Mouse (Mus musculus): ENCODE measurements at regions not wholly inside any gene's neighbourhood (a gene's known extent, or its start where the extent isn't known, plus 50 kb on each side); places are given as distances from the start of the nearest gene placed in this dataset.

DNA sequence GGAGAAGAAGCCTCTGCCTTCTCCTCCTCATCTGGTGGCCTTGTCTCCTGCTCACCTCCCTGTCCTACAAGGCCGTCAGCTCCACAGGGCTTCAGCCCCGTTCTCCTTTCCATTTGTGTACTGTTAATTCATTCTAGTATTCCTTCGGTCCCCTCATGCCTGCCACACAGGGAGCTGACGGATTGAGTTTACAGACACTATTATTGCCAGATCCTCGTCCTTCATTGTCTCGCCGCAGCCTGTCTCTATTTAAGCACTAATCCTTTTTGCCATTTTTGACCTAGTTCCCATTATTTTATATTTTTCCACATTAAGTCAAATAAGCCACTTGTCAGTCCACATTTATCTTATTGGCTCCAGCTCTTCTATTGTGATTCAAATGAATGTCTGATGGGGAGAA lies 64.2 kb upstream of the Cd180 start:
- no peak for TF ChIP-seq CTCF (IDR thresholded peaks at IDR 0.05; ENCODE audit: low read depth)
- no peak for TF ChIP-seq EP300 (IDR thresholded peaks at IDR 0.05; ENCODE audit: low read depth)

Measured in liver, postnatal 0 days (tissue).